Comparison of ENCODE assay signal across 8 mouse cellular contexts in the genomic region with DNA sequence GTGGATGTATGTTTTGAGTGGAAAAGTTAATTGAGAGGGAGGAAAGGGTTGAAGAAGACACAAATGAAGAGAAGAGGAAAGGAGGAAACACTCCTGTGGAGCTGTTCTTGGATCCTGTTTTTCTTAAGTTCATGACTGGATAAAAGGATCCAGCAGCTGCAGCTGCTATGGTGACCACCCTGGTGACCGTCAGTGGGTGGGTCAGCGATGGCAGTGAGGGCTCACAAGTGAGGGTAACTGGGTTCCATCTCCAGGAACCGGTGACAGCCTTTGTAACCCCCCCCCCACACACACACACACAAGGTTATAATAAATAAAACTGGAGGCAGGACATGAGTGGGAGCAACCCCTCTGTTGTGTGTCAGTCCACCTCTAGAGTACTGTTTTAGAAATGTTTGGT. TPM values are rescaled to one million over a fixed set of nuclear protein-coding genes. Genes with fewer than 3 reads are reported as not detected.
A peak's percentile ranks its signal among the peaks of the same experiment; 100 is the strongest.
DNase-seq lines count a peak whose midpoint lies in the region; ATAC-seq and TF ChIP-seq lines count a peak whose summit lies in the region.

No protein-coding gene starts in this region.

- H3K36me3 ChIP-seq in kidney, adult 2 months (ENCODE audit: control insufficient read depth, insufficient read depth, low read length), result no peaks in the 10 kb centered on the region
- H3K36me3 ChIP-seq in embryonic facial prominence, embryonic 11.5 days (replicated peaks; ENCODE audit: control insufficient read depth, insufficient read depth, low read depth, low read length), result no peaks in the 10 kb centered on the region
- no peaks in the 10 kb centered on the region for H3K36me3 ChIP-seq in hindbrain, embryonic 13.5 days
- H3K36me3 ChIP-seq in midbrain, embryonic 11.5 days (ENCODE audit: control insufficient read depth, insufficient read depth, low read length), result no peaks in the 10 kb centered on the region

- no peak for ATAC-seq in embryonic facial prominence, embryonic 11.5 days (replicated peaks; ENCODE audit: insufficient number of reproducible peaks, low FRiP score, low TSS enrichment, low read depth)
- no peak for ATAC-seq in hindbrain, embryonic 13.5 days (ENCODE audit: low FRiP score)
- ATAC-seq in midbrain, embryonic 11.5 days (ENCODE audit: low FRiP score), result no peak

- TF ChIP-seq CTCF in kidney, adult 2 months (conservative IDR thresholded peaks at IDR 0.05; ENCODE audit: insufficient read depth, insufficient read length, low read depth, low read length), result no peak

- H3K27me3 ChIP-seq in kidney, adult 2 months (replicated peaks; ENCODE audit: control insufficient read depth, insufficient read depth, low read length), result no peaks in the 10 kb centered on the region
- no peaks in the 10 kb centered on the region for H3K27me3 ChIP-seq in embryonic facial prominence, embryonic 11.5 days (ENCODE audit: control insufficient read depth, insufficient read depth, low read length)
- H3K27me3 ChIP-seq in hindbrain, embryonic 13.5 days, result peaks cover 50% of the 10 kb centered on the region
- H3K27me3 ChIP-seq in midbrain, embryonic 11.5 days (ENCODE audit: control insufficient read depth, insufficient read depth, low read length), result peaks cover 7% of the 10 kb centered on the region; the same call in 1 of the 2 replicates

- H3K4me3 ChIP-seq in kidney, adult 2 months (ENCODE audit: insufficient read depth, low read depth, low read length), result peak overlapping the region; percentile 63; the same call in 1 of the 2 replicates
- peak overlapping the region; percentile 68 for H3K4me3 ChIP-seq in embryonic facial prominence, embryonic 11.5 days (ENCODE audit: low read depth, low read length)
- peak overlapping the region; percentile 57 for H3K4me3 ChIP-seq in hindbrain, embryonic 13.5 days
- H3K4me3 ChIP-seq in midbrain, embryonic 11.5 days (ENCODE audit: low read depth, low read length), result peak overlapping the region; percentile 69; the same call in 1 of the 2 replicates

- no peak for TF ChIP-seq POLR2A in kidney, adult 2 months (IDR thresholded peaks at IDR 0.05; ENCODE audit: low read depth, low read length)

- no peak overlapping the region for H3K9ac ChIP-seq in embryonic facial prominence, embryonic 11.5 days (replicated peaks; ENCODE audit: low read length)
- peak overlapping the region; percentile 71; the same call in 1 of the 2 replicates for H3K9ac ChIP-seq in hindbrain, embryonic 13.5 days
- peak overlapping the region; percentile 54; the same call in 1 of the 2 replicates for H3K9ac ChIP-seq in midbrain, embryonic 11.5 days (ENCODE audit: low read length)

- WGBS in kidney, adult 2 months, result 45% methylated on average over 3 of the region's 3 CpGs
- 59% methylated on average over 3 of the region's 3 CpGs for WGBS in embryonic facial prominence, embryonic 11.5 days
- WGBS in hindbrain, embryonic 13.5 days, result 54% methylated on average over 3 of the region's 3 CpGs
- WGBS in midbrain, embryonic 11.5 days, result 59% methylated on average over 3 of the region's 3 CpGs

- DNase-seq in kidney, adult 2 months, result no peak
- DNase-seq in kidney, postnatal 4 days, result no peak
- DNase-seq in embryonic facial prominence, embryonic 11.5 days (ENCODE audit: low spot score), result no peak
- peak; percentile 87 for DNase-seq in midbrain, embryonic 11.5 days (ENCODE audit: low spot score, missing footprints)
- DNase-seq in adrenal gland, postnatal 10 days, result no peak
- no peak for DNase-seq in layer of hippocampus, postnatal 25 days (ENCODE audit: extremely low spot score in 1 of 2, low spot score in 1 of 2)
- DNase-seq in embryo, embryonic 10 days (ENCODE audit: low spot score), result no peak

- H3K4me2 ChIP-seq in embryonic facial prominence, embryonic 11.5 days (ENCODE audit: low read depth, low read length), result peak overlapping the region; percentile 98
- peak overlapping the region; percentile 100 for H3K4me2 ChIP-seq in hindbrain, embryonic 13.5 days
- H3K4me2 ChIP-seq in midbrain, embryonic 11.5 days, result peak overlapping the region; percentile 97

- H3K27ac ChIP-seq in kidney, adult 2 months (ENCODE audit: insufficient read depth, low read depth, low read length), result no peak overlapping the region
- H3K27ac ChIP-seq in embryonic facial prominence, embryonic 11.5 days (replicated peaks; ENCODE audit: low read depth, low read length), result no peak overlapping the region
- no peak overlapping the region for H3K27ac ChIP-seq in hindbrain, embryonic 13.5 days
- no peak overlapping the region for H3K27ac ChIP-seq in midbrain, embryonic 11.5 days (ENCODE audit: low read depth, low read length)

- no peaks in the 10 kb centered on the region for H3K9me3 ChIP-seq in embryonic facial prominence, embryonic 11.5 days (replicated peaks; ENCODE audit: control insufficient read depth, low read length)
- no peaks in the 10 kb centered on the region for H3K9me3 ChIP-seq in hindbrain, embryonic 13.5 days
- no peaks in the 10 kb centered on the region for H3K9me3 ChIP-seq in midbrain, embryonic 11.5 days (ENCODE audit: control insufficient read depth, low read length)

- H3K4me1 ChIP-seq in kidney, adult 2 months (ENCODE audit: control insufficient read depth, insufficient read depth, low read length), result peaks cover 8% of the 10 kb centered on the region; the same call in 1 of the 2 replicates
- no peaks in the 10 kb centered on the region for H3K4me1 ChIP-seq in embryonic facial prominence, embryonic 11.5 days (ENCODE audit: control insufficient read depth, insufficient read depth, low read length)
- peaks cover 24% of the 10 kb centered on the region for H3K4me1 ChIP-seq in hindbrain, embryonic 13.5 days (replicated peaks)
- H3K4me1 ChIP-seq in midbrain, embryonic 11.5 days (ENCODE audit: control insufficient read depth, insufficient read depth, low read length), result no peaks in the 10 kb centered on the region; the same call in 1 of the 2 replicates

RNA-seq across cellular contexts. Expression of a gene that starts 0.8 kb away (rescaled TPM):
- 31.9 and 35.8 TPM in 2 replicates for polyA plus RNA-seq in kidney, adult 2 months (2012; rRNA removed)
- polyA plus RNA-seq in embryonic facial prominence, embryonic 11.5 days (2014; fragmentation: Nextera tagmentation; extraction: Ambion mirVana), result 3.3 and 3.9 TPM in 2 replicates
- 5.5 and 7.0 TPM in 2 replicates for polyA plus RNA-seq in hindbrain, embryonic 13.5 days (2015; fragmentation: Nextera tagmentation; extraction: Ambion mirVana)
- polyA plus RNA-seq in midbrain, embryonic 11.5 days (2014; fragmentation: Nextera tagmentation; extraction: Ambion mirVana), result 3.9 and 4.5 TPM in 2 replicates
- total RNA-seq in adrenal gland, postnatal 10 days (2021), result 100 to 1,000 TPM in 1 of 2 experiments, 10 to 100 TPM in 1; 71.8 to 105 TPM
- total RNA-seq in layer of hippocampus, postnatal 25 days (2021), result 10 to 100 TPM; 16.6 to 20.5 TPM
